Mouse (Mus musculus) forebrain, embryonic 11.5 days (tissue): ENCODE measurements around the gene Tnnc1. TPM values are rescaled to one million over a fixed set of nuclear protein-coding genes. Genes with fewer than 3 reads are reported as not detected.

Experiments
- polyA plus RNA-seq: library from polyadenylated mRNA; unstranded; fragments of >200 nt; fragmentation: Nextera tagmentation; extraction: Ambion mirVana; gene quantifications from 2 replicates; pipeline ENCODE4 v1.2.1, GENCODE M21; 2014

The Tnnc1 gene
- polyA plus RNA-seq, 1 experiment from 2014 or later = 0.59 TPM

Other genes with a start within 250 kb of the Tnnc1 start
- gene Glt8d1, start 206.9 kb upstream of the Tnnc1 start, polyA plus RNA-seq = 61.3 and 63.5 TPM in 2 replicates
- gene Spcs1, start 206.6 kb upstream of the Tnnc1 start, polyA plus RNA-seq = 224 and 251 TPM in 2 replicates
- 135 and 136 TPM in 2 replicates for gene Pbrm1, start 189.2 kb upstream of the Tnnc1 start, polyA plus RNA-seq
- gene Gnl3, start 189.2 kb upstream of the Tnnc1 start, polyA plus RNA-seq = 110 and 120 TPM in 2 replicates
- 50.9 and 52.7 TPM in 2 replicates for gene Smim4, start 79.4 kb upstream of the Tnnc1 start, polyA plus RNA-seq
- gene Nt5dc2, start 77.3 kb upstream of the Tnnc1 start, polyA plus RNA-seq = 565 and 637 TPM in 2 replicates
- 21.8 and 27.1 TPM in 2 replicates for gene Stab1, start 39.7 kb upstream of the Tnnc1 start, polyA plus RNA-seq
- 399 and 407 TPM in 2 replicates for gene Nisch, start 8.6 kb downstream of the Tnnc1 start, polyA plus RNA-seq
- gene Sema3g, start 9.5 kb downstream of the Tnnc1 start, polyA plus RNA-seq = 0.13 and 0.16 TPM in 2 replicates
- gene Phf7, start 43.0 kb downstream of the Tnnc1 start, polyA plus RNA-seq = 14.3 and 14.4 TPM in 2 replicates
- gene Bap1, start 43.1 kb downstream of the Tnnc1 start, polyA plus RNA-seq = 121 and 137 TPM in 2 replicates
- 7.6 and 8.8 TPM in 2 replicates for gene Dnah1, start 115.6 kb downstream of the Tnnc1 start, polyA plus RNA-seq
- 36.2 and 41.2 TPM in 2 replicates for gene Capn7, start 128.3 kb downstream of the Tnnc1 start, polyA plus RNA-seq
- gene Sh3bp5, start 227.8 kb downstream of the Tnnc1 start, polyA plus RNA-seq = 15.8 and 17.4 TPM in 2 replicates